Mouse (Mus musculus) neural tube, embryonic 11.5 days (tissue): ENCODE results near the gene Mthfd1. TPM values are rescaled to one million over a fixed set of nuclear protein-coding genes. Genes with fewer than 3 reads are reported as not detected.

Experiments used
- ATAC-seq: fragments of 200-750 bp; cut with Nextera tagmentation; 2 replicates; pipeline ENCODE4 v1.8.0; 2017; ENCODE audit warnings: moderate number of reproducible peaks, mild to moderate bottlenecking, moderate TSS enrichment, moderate library complexity; ENCODE audit not compliant: insufficient read depth, low FRiP score, low TSS enrichment
- DNase-seq: peaks from one replicate; pipeline ENCODE4 v3.0.0-alpha.2; 2015; ENCODE audit warnings: low spot score
- H3K27ac ChIP-seq: fragments of 300-500 bp; sonication (generic); 2 replicates; pipeline ENCODE4 v1.5.1; 2014; ENCODE audit warnings: low read depth, mild to moderate bottlenecking, low read length
- H3K27me3 ChIP-seq: fragments of 300-500 bp; sonication (generic); 2 replicates; pipeline ENCODE4 v1.6.1; 2014; ENCODE audit warnings: mild to moderate bottlenecking, low read length, mixed read lengths; ENCODE audit not compliant: control insufficient read depth, insufficient read depth
- H3K36me3 ChIP-seq: fragments of 300-500 bp; sonication (generic); 2 replicates; pipeline ENCODE4 v1.6.1; 2014; ENCODE audit warnings: mild to moderate bottlenecking, low read length, moderate library complexity, mixed read lengths; ENCODE audit not compliant: control insufficient read depth, insufficient read depth
- H3K4me1 ChIP-seq: fragments of 300-500 bp; sonication (generic); 2 replicates; pipeline ENCODE4 v1.6.1; 2014; ENCODE audit warnings: low read length, mixed read lengths; ENCODE audit not compliant: control insufficient read depth, insufficient read depth
- H3K4me2 ChIP-seq: fragments of 300-500 bp; sonication (generic); 2 replicates; pipeline ENCODE4 v1.6.1; 2014; ENCODE audit warnings: low read depth, mild to moderate bottlenecking, moderate library complexity
- H3K4me3 ChIP-seq: fragments of 300-500 bp; sonication (generic); 2 replicates; pipeline ENCODE4 v1.5.1; 2014; ENCODE audit warnings: low read depth, low read length
- H3K9ac ChIP-seq: fragments of 300-500 bp; sonication (generic); 2 replicates; pipeline ENCODE4 v1.6.1; 2014; ENCODE audit warnings: mild to moderate bottlenecking, low read length
- H3K9me3 ChIP-seq: fragments of 300-500 bp; sonication (generic); 2 replicates; pipeline ENCODE4 v1.6.1; 2016; ENCODE audit warnings: low read length; ENCODE audit not compliant: control insufficient read depth
- WGBS: fragments of 180-500 bp; shearing (Covaris S2); extraction: QIAGEN DNeasy Blood & Tissue Kit; methylation state at CpG from one replicate; pipeline ENCODE4 v1.1.7; 2014; 5-methylcytosine and 5-hydroxymethylcytosine counted together
- polyA plus RNA-seq: library from polyadenylated mRNA; unstranded; fragments of >200 nt; fragmentation: Nextera tagmentation; extraction: Ambion mirVana; gene quantifications from 2 replicates; pipeline ENCODE4 v1.2.1, GENCODE M21; 2014

The Mthfd1 gene
- polyA plus RNA-seq, 1 experiment from 2014 or later: 60.8 TPM

DNA sequence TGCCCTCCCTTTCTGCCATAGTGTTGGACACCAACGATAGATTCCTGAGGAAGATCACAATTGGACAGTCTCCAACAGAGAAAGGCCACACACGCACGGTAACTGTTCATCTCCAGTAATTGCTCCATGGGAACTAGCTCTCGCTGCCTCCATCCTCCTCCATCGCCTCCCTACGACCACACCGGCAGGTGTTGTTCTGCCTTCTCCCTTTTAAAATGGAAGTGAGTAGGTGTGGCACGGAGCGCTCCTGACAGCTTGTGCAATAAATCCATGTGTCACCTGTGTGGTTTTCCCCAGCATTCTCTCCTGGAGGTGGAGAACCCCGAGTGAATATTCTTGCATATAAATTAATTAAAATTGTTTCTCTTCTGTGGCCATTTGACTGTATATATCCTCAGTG, 45.3 kb downstream of the Mthfd1 start:
- H3K27me3 ChIP-seq: no peaks in the 10 kb centered on the region
- no peak for ATAC-seq
- WGBS: 91% methylated on average over 10 of the region's 10 CpGs
- no peak overlapping the region for H3K4me3 ChIP-seq
- no peaks in the 10 kb centered on the region for H3K9me3 ChIP-seq
- no peak for DNase-seq
- H3K4me1 ChIP-seq: no peaks in the 10 kb centered on the region
- H3K27ac ChIP-seq: no peak overlapping the region
- H3K9ac ChIP-seq: no peak overlapping the region
- no peak overlapping the region for H3K4me2 ChIP-seq
- H3K36me3 ChIP-seq: 0 out of 2 replicates have a peak, but pooled peaks cover 2% of the 10 kb centered on the region

- Histone ChIP-seq H3K9ac (no peak overlapping the region), H3K4me1 (no peaks in the 10 kb centered on the region), H3K27ac (no peak overlapping the region), H3K27me3 (no peaks in the 10 kb centered on the region), H3K9me3 (no peaks in the 10 kb centered on the region), H3K4me2 (no peak overlapping the region), H3K36me3 (0 out of 2 replicates have a peak, but pooled peaks cover 2% of the 10 kb centered on the region), H3K4me3 (no peak overlapping the region)
- no peak for DNase-seq
- WGBS: 97% methylated on average over 11 of the region's 11 CpGs
- ATAC-seq: no peak
Observed at GRCm38 (mm10) chr12:76303474-76303873, 48.4 kb downstream of the Mthfd1 start.

GRCm38 (mm10) chr12:76304199-76304598, 49.1 kb downstream of the Mthfd1 start:
- no peak overlapping the region for H3K27ac ChIP-seq

DNA sequence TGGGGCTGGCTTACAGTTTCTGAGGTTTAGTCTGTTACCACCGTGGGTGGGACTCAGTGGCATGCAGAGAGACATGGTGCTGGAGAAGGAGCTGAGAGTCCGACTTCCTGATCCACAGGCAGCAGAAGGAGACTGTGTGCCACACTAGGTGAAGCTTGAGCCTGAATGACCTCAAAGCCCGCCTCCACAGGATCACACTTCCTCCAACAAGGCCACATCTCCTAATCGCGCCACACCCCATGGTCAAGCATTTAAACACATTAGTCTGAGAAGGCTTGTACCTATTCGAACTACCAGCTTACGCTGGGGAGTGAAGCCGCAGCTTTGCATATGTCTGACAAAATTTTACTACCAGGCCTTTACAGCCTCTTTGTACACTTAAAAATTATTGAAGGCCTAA, 50.0 kb downstream of the Mthfd1 start:
- no peak overlapping the region for H3K4me3 ChIP-seq
- ATAC-seq: no peak
- no peaks in the 10 kb centered on the region for H3K27me3 ChIP-seq
- no peaks in the 10 kb centered on the region for H3K36me3 ChIP-seq
- no peak overlapping the region for H3K4me2 ChIP-seq
- 92% methylated on average over 8 of the region's 8 CpGs for WGBS
- no peak for DNase-seq
- no peak overlapping the region for H3K9ac ChIP-seq
- H3K4me1 ChIP-seq: no peaks in the 10 kb centered on the region
- no peak overlapping the region for H3K27ac ChIP-seq
- no peaks in the 10 kb centered on the region for H3K9me3 ChIP-seq

More at GRCm38 (mm10) chr12:76304199-76304598, 49.1 kb downstream of the Mthfd1 start:
- ATAC-seq (no peak), DNase-seq (no peak)
- Histone ChIP-seq H3K4me1 (no peaks in the 10 kb centered on the region), H3K36me3 (no peaks in the 10 kb centered on the region), H3K9ac (no peak overlapping the region), H3K4me2 (no peak overlapping the region), H3K27me3 (no peaks in the 10 kb centered on the region), H3K4me3 (no peak overlapping the region), H3K9me3 (no peaks in the 10 kb centered on the region)
- 95% methylated on average over 4 of the region's 4 CpGs for WGBS

DNA sequence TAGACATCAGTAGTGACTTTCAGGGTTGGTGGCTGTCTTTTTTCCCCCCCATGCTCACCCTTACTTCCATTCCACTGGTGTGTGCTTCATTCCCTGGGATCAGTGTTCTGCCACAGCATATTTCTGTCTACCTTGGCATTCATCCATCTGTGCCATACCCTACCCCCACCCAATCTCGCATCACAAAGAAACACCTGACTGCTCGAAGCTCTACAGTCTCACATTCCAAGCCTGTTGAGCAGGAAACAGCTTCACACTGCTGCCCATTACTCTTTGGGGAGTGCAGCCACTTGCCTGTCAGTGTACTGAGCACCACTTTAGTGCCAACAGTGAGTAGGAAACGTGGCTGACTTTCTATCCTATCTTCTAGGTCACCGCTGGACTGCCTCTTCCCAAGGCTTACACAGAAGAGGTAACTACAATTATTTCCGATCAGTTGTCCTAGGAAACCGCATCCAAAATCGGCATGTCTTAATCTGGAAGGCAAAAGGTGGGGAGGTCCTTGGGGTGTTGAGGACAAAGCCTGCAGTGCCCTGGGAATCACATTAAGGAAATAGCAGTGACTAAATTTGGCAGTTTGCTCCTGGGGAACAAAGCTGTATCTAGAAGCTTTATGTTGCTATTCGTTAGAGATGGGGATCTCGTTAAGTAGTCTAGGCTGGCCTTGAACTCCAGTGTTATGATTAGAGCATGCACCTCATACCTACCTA, 51.9 kb downstream of the Mthfd1 start:
- no peak for DNase-seq
- Histone ChIP-seq H3K36me3 (no peaks in the 10 kb centered on the region), H3K4me3 (no peak overlapping the region), H3K9ac (no peak overlapping the region), H3K27me3 (no peaks in the 10 kb centered on the region), H3K27ac (no peak overlapping the region), H3K9me3 (no peaks in the 10 kb centered on the region), H3K4me2 (no peak overlapping the region), H3K4me1 (no peaks in the 10 kb centered on the region)
- ATAC-seq: no peak
- 86% methylated on average over 9 of the region's 9 CpGs for WGBS

DNA sequence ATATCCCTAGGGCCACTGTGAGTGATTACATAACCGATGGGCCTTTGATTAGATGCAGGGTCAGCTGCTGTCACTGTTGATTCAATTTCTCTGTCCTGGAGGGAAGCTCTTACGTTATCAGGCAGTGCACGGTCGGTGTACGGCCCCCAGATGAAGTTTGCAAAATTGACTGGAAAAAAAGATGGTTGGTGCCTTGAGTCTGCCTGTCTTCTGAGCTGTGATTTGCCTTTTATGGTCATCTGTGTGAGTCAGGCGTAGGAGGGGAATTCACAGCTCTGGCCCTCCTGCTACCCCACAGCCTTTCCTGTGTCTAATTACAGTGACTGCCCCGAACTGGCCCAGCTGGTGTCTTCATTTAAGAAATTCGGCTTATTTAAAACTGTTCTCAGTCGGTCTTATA, 52.9 kb downstream of the Mthfd1 start:
- Histone ChIP-seq H3K27ac (no peak overlapping the region), H3K27me3 (no peaks in the 10 kb centered on the region), H3K36me3 (0 out of 2 replicates have a peak, but pooled peaks cover 2% of the 10 kb centered on the region), H3K4me1 (no peaks in the 10 kb centered on the region), H3K4me3 (no peak overlapping the region), H3K4me2 (no peak overlapping the region), H3K9me3 (no peaks in the 10 kb centered on the region), H3K9ac (no peak overlapping the region)
- ATAC-seq: no peak
- DNase-seq: peak; percentile 21
- WGBS: 49% methylated on average over 9 of the region's 9 CpGs

GRCm38 (mm10) chr12:76308436-76308835, 53.3 kb downstream of the Mthfd1 start:
- H3K36me3 ChIP-seq: 0 out of 2 replicates have a peak, but pooled peaks cover 2% of the 10 kb centered on the region
- no peaks in the 10 kb centered on the region for H3K4me1 ChIP-seq
- H3K9me3 ChIP-seq: no peaks in the 10 kb centered on the region
- H3K9ac ChIP-seq: no peak overlapping the region
- H3K4me3 ChIP-seq: no peak overlapping the region
- DNase-seq (no peak), ATAC-seq (no peak)
- H3K4me2 ChIP-seq: no peak overlapping the region
- H3K27me3 ChIP-seq: no peaks in the 10 kb centered on the region
- H3K27ac ChIP-seq: no peak overlapping the region
- 84% methylated on average over 5 of the region's 5 CpGs for WGBS

- Histone ChIP-seq H3K36me3 (0 out of 2 replicates have a peak, but pooled peaks cover 2% of the 10 kb centered on the region), H3K9me3 (no peaks in the 10 kb centered on the region), H3K4me3 (no peak overlapping the region), H3K4me2 (no peak overlapping the region), H3K27ac (no peak overlapping the region), H3K9ac (no peak overlapping the region), H3K27me3 (no peaks in the 10 kb centered on the region), H3K4me1 (no peaks in the 10 kb centered on the region)
- ATAC-seq: no peak
- no peak for DNase-seq
- 89% methylated on average over 6 of the region's 6 CpGs for WGBS
Observed at GRCm38 (mm10) chr12:76310007-76310406, 54.9 kb downstream of the Mthfd1 start.

DNA sequence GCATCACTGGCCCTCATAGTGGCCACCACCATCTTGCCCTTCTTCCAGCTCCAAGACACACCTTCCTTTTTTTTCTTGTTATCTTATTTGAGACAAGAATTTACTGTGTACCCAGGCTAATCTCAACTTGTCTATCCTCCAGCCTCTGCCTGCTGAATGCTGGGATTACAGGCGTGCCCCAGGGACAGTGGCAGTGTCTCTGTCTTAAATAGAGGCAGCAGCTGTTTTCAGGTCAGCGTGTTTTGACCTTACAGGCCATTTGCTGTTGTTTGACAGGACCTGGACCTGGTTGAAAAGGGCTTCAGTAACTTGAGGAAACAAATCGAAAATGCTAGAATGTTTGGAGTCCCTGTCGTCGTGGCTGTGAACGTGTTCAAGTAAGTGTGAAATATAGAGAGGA, 55.5 kb downstream of the Mthfd1 start:
- Histone ChIP-seq H3K9me3 (no peaks in the 10 kb centered on the region), H3K4me2 (no peak overlapping the region), H3K36me3 (0 out of 2 replicates have a peak, but pooled peaks cover 2% of the 10 kb centered on the region), H3K4me1 (no peaks in the 10 kb centered on the region), H3K27ac (no peak overlapping the region), H3K9ac (no peak overlapping the region), H3K27me3 (no peaks in the 10 kb centered on the region), H3K4me3 (no peak overlapping the region)
- DNase-seq (no peak), ATAC-seq (no peak)
- 64% methylated on average over 6 of the region's 6 CpGs for WGBS
